Mouse (Mus musculus) lung, embryonic 14.5 days (tissue): Measurements from ENCODE around the gene Gm9999. TPM values are rescaled to one million over a fixed set of nuclear protein-coding genes. Genes with fewer than 3 reads are reported as not detected.
A peak's percentile ranks its signal among the peaks of the same experiment; 100 is the strongest.
"Not testable (repeated sequence)": the region's sequence is repeated elsewhere in the genome, so short reads cannot be mapped to it uniquely, and the experiment has no call there.

Source experiments
- ATAC-seq: fragments of 200-750 bp; cut with Nextera tagmentation; 2 replicates; pipeline ENCODE4 v1.8.0; 2017; ENCODE audit warnings: mild to moderate bottlenecking, moderate TSS enrichment, moderate library complexity; ENCODE audit not compliant: insufficient read depth
- DNase-seq: peaks from one replicate; pipeline ENCODE4 v3.0.0-alpha.2; 2015
- H3K27ac ChIP-seq: fragments of 300-500 bp; sonication (generic); 2 replicates; pipeline ENCODE4 v1.5.1; 2014; ENCODE audit warnings: low read depth, mild to moderate bottlenecking, moderate library complexity
- H3K27me3 ChIP-seq: fragments of 300-500 bp; sonication (generic); 2 replicates; pipeline ENCODE4 v1.6.1; 2014; ENCODE audit warnings: low read length, control low read depth; ENCODE audit not compliant: insufficient read depth
- H3K36me3 ChIP-seq: fragments of 300-500 bp; sonication (generic); 2 replicates; pipeline ENCODE4 v1.6.1; 2014; ENCODE audit warnings: control low read depth; ENCODE audit not compliant: insufficient read depth
- H3K4me1 ChIP-seq: fragments of 300-500 bp; sonication (generic); 2 replicates; pipeline ENCODE4 v1.6.1; 2014; ENCODE audit warnings: antibody characterized with exemption, control low read depth; ENCODE audit not compliant: insufficient read depth
- H3K4me2 ChIP-seq: fragments of 300-500 bp; sonication (generic); 2 replicates; pipeline ENCODE4 v1.6.1; 2014; ENCODE audit warnings: mild to moderate bottlenecking
- H3K4me3 ChIP-seq: fragments of 300-500 bp; sonication (generic); 2 replicates; pipeline ENCODE4 v1.5.1; 2014; ENCODE audit warnings: low read depth, low read length
- H3K9ac ChIP-seq: fragments of 300-500 bp; sonication (generic); 2 replicates; pipeline ENCODE4 v1.6.1; 2014
- H3K9me3 ChIP-seq: fragments of 300-500 bp; sonication (generic); 2 replicates; pipeline ENCODE4 v1.6.1; 2016; ENCODE audit warnings: low read depth, low read length, control low read depth
- CTCF ChIP-seq: IDR thresholded peaks from 2 replicates; pipeline ENCODE4 v1.5.1; 2016; ENCODE audit warnings: antibody characterized with exemption, low read depth
- WGBS: fragments of 180-500 bp; shearing (Covaris S2); extraction: QIAGEN DNeasy Blood & Tissue Kit; methylation state at CpG from one replicate; pipeline ENCODE4 v1.1.7; 2014; 5-methylcytosine and 5-hydroxymethylcytosine counted together
- polyA plus RNA-seq: library from polyadenylated mRNA; unstranded; fragments of >200 nt; fragmentation: Nextera tagmentation; extraction: Ambion mirVana; gene quantifications from 2 replicates; pipeline ENCODE4 v1.2.1, GENCODE M21; 2014

Gene Gm9999
- polyA plus RNA-seq, 1 experiment from 2014 or later, result not detected

DNA sequence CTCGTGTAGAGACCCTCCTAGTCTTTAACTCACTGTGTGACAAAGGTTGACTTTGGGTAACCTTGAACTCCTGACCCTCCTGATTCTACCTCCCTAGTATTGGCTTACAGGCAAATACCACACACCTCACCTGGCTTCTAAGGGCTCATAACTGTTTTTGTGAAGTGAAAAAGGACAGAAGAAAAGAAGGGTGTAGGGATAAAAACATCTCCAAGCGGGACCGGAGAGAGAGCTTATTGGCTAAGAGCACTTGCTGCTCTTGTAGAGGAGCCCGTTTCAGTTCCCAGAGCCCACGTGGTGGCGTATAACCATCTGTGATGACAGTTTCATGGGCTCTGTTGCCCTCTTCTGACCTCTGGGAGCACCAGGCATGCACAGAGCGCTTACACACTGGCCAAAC lies 33.8 kb downstream of the Gm9999 start:
- Histone ChIP-seq H3K36me3 (no peaks in the 10 kb centered on the region), H3K4me2 (no peak overlapping the region), H3K4me3 (no peak overlapping the region), H3K27me3 (no peaks in the 10 kb centered on the region), H3K4me1 (peaks cover 7% of the 10 kb centered on the region), H3K27ac (no peak overlapping the region), H3K9ac (no peak overlapping the region), H3K9me3 (no peaks in the 10 kb centered on the region)
- ATAC-seq (no peak), DNase-seq (no peak)
- no peak for TF ChIP-seq CTCF
- WGBS, result 72% methylated on average over 7 of the region's 7 CpGs

DNA sequence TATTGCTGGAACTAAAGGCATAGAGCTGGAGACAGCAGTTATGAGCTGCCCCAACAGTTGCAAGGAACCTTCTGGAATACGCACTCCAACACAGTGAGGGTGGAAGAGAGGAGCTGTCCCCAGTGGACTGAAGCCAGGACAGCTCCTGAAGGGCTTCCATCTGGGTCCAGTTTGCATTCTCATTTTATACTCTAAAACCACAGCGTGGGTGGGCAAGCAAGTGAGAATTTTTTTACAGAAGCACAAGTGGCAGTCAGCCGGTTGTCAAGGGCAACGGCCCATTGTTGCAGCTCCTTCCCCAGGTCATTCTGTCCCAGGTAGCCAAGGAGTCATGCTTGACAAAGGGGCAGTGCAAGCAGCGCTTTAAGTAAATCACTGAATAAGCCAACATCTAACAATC lies 36.3 kb downstream of the Gm9999 start:
- H3K4me2 ChIP-seq, result no peak overlapping the region
- no peak overlapping the region for H3K9ac ChIP-seq
- peak; percentile 48 for DNase-seq
- no peak overlapping the region for H3K4me3 ChIP-seq
- H3K4me1 ChIP-seq, result peaks cover 7% of the 10 kb centered on the region
- WGBS, result 51% methylated on average over 5 of the region's 5 CpGs
- ATAC-seq, result no peak
- H3K27ac ChIP-seq, result no peak overlapping the region
- H3K27me3 ChIP-seq, result no peaks in the 10 kb centered on the region
- H3K9me3 ChIP-seq, result no peaks in the 10 kb centered on the region
- no peaks in the 10 kb centered on the region for H3K36me3 ChIP-seq
- TF ChIP-seq CTCF, result no peak

DNA sequence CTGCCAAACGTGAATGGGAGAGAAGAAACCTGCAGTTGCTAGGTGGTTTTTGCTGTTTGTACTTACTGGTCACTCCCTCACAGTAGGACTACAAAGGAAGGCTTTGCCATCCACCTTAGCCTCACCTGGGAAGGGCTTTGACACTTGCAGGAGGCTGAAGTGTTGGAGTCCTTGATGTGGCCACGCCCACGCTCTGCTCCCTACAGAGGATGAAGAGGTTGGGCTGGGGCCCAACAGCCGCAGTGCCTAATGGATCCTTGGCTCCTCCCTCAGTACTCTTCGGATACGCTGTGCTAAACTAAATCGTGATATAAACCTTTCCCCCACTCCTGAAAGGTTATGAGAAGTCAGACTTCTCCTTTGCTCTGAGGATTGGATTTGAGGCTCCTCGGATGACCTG lies 37.6 kb downstream of the Gm9999 start:
- Histone ChIP-seq H3K27ac (no peak overlapping the region), H3K9me3 (no peaks in the 10 kb centered on the region), H3K36me3 (no peaks in the 10 kb centered on the region), H3K27me3 (no peaks in the 10 kb centered on the region), H3K4me2 (peak overlapping the region; percentile 50), H3K9ac (0 out of 2 replicates have a peak overlapping the region, but pooled peaks have one; percentile 35), H3K4me1 (no peaks in the 10 kb centered on the region), H3K4me3 (peak overlapping the region; percentile 14)
- peak; percentile 69; the same call in 1 of the 2 replicates for ATAC-seq
- DNase-seq, result peak; percentile 74
- 6% methylated on average over 8 of the region's 8 CpGs for WGBS
- TF ChIP-seq CTCF, result no peak

DNA sequence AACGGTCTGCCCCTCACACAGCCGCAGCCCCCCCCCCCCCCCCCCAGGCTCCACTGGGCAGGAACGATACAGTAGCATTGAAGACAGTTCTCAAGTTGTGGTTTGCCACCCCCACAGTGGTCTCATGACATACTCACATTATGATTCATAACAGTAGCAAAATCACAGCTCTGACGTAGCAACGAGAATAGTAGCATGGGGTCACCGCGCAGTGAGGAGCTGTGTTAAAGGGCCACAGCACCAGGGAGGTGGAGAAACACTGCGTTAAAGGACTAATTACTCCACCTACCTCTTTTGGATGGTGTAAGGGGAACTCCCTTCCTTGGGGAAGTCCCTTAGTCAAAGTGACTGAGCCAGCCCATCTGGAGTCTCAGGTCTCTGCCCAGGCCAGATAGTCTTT lies 39.1 kb downstream of the Gm9999 start:
- H3K4me2 ChIP-seq, result no peak overlapping the region
- no peaks in the 10 kb centered on the region for H3K27me3 ChIP-seq
- no peak for ATAC-seq
- no peaks in the 10 kb centered on the region for H3K36me3 ChIP-seq
- H3K4me1 ChIP-seq, result no peaks in the 10 kb centered on the region
- TF ChIP-seq CTCF, result no peak
- no peak overlapping the region for H3K27ac ChIP-seq
- no peak overlapping the region for H3K9ac ChIP-seq
- H3K4me3 ChIP-seq, result no peak overlapping the region
- DNase-seq, result no peak
- 58% methylated on average over 8 of the region's 8 CpGs for WGBS
- H3K9me3 ChIP-seq, result no peaks in the 10 kb centered on the region

DNA sequence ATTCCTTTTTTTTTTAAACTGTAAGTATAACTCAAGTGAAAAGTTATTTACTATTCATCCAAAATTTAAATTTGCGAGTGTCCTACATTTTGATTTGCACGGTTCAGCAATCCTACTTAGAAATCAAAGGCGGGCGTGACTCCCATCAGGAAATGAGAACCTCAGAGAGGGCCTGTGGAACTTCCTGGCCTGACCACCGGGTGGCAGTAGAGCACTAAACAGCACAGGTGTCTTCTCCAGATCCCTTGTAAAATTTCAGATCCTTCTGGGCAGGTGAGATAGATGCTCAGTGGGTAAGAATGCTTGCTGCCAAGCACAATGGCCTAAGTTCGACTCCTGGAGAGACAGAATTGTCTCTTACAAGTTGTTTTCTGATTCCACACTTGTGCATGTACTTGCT lies 40.1 kb downstream of the Gm9999 start:
- H3K27ac ChIP-seq, result no peak overlapping the region
- TF ChIP-seq CTCF, result peak; percentile 90
- H3K4me3 ChIP-seq, result no peak overlapping the region
- H3K4me1 ChIP-seq, result no peaks in the 10 kb centered on the region
- no peak overlapping the region for H3K9ac ChIP-seq
- ATAC-seq (no peak), DNase-seq (peak; percentile 93)
- H3K36me3 ChIP-seq, result no peaks in the 10 kb centered on the region
- 11% methylated on average over 6 of the region's 6 CpGs for WGBS
- no peak overlapping the region for H3K4me2 ChIP-seq
- H3K9me3 ChIP-seq, result no peaks in the 10 kb centered on the region
- no peaks in the 10 kb centered on the region for H3K27me3 ChIP-seq

DNA sequence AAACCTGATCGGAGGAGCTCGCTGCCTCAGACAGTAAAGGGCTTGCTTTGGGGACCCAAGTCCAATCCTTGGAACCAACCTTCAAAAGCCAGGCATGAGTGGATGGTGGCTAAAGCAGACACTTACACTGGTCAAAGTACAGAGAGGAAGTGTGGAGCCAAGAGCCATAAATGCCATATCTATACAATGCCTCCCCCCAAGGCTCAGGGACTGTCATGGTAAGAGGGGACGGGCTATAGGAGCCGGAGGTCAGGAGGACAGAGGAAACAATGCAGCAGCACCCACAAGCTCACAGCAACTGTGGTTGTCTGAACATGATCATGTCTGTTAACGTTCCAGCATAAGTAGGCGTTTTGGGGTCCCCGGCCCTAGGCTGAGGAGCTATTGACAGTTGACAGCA lies 41.1 kb downstream of the Gm9999 start:
- ATAC-seq (no peak), DNase-seq (no peak)
- Histone ChIP-seq H3K36me3 (no peaks in the 10 kb centered on the region), H3K4me2 (no peak overlapping the region), H3K27me3 (no peaks in the 10 kb centered on the region), H3K9ac (no peak overlapping the region), H3K4me3 (no peak overlapping the region), H3K9me3 (no peaks in the 10 kb centered on the region), H3K4me1 (no peaks in the 10 kb centered on the region), H3K27ac (no peak overlapping the region)
- TF ChIP-seq CTCF, result no peak
- WGBS, result 82% methylated on average over 7 of the region's 7 CpGs

DNA sequence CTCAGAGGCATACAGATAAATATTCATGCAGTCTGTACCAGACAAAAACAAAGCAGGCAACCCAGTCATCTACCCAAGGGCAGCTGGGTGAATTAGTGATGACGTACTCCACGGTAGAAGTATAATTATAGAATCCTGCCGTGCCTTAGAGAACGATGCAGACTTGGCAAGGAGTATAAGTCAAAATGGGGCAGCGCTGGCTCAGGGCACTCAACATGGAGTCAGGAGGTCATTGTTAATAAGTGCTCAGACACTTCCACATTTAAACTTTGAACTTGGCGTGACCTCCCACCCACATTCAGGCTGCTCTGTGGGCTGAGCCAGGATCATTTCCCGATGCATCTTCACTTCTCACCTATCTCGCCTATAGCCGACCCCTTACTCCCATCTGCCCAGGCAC lies 42.0 kb downstream of the Gm9999 start:
- ATAC-seq (no peak), DNase-seq (no peak)
- Histone ChIP-seq H3K4me1 (no peaks in the 10 kb centered on the region), H3K27ac (no peak overlapping the region), H3K27me3 (no peaks in the 10 kb centered on the region), H3K36me3 (no peaks in the 10 kb centered on the region), H3K4me2 (no peak overlapping the region), H3K9me3 (no peaks in the 10 kb centered on the region), H3K9ac (no peak overlapping the region), H3K4me3 (no peak overlapping the region)
- WGBS, result 68% methylated on average over 9 of the region's 9 CpGs
- TF ChIP-seq CTCF, result no peak

DNA sequence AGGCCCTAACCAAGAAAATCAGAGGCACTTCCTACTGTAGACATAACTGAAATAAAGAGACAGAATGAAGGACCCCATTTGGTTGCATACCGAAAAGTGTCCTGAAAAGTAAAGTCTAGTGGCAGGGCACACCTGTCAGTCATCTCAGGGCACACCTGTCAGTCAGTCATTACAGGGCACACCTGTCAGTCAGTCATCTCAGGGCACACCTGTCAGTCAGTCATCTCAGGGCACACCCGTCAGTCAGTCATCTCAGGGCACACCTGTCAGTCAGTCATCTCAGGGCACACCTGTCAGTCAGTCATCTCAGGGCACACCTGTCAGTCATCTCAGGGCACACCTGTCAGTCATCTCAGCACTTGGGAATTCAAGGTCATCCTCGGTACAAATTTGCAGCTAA lies 43.5 kb downstream of the Gm9999 start:
- not testable (repeated sequence) for H3K27ac ChIP-seq, H3K27me3 ChIP-seq, H3K4me2 ChIP-seq, H3K36me3 ChIP-seq, DNase-seq, ATAC-seq, H3K4me1 ChIP-seq, H3K9ac ChIP-seq, H3K9me3 ChIP-seq, H3K4me3 ChIP-seq
- 77% methylated on average over 3 of the region's 3 CpGs for WGBS
